Mouse (Mus musculus) heart, adult 8-10 months (tissue): ENCODE data around the gene Paxip1. TPM values are rescaled to one million over a fixed set of nuclear protein-coding genes. Genes with fewer than 3 reads are reported as not detected.

Source experiments
- DNase-seq: peaks from one replicate; pipeline ENCODE4 v3.0.0; 2022; ENCODE audit warnings: low spot score
- total RNA-seq, 4 experiments: library from RNA; stranded (reverse); gene quantifications; 2 replicates each; pipeline ENCODE4 v1.2.4; 2022

The Paxip1 gene
- total RNA-seq, result 10 to 100 TPM; 14.7 to 19.6 (median 17.5) TPM

GRCm38 (mm10) chr5:27791303-27792172 is at the start of gene Paxip1:
Paxip1 (minus strand) TSS chr5:27791691.
- peak; percentile 95 for DNase-seq

- DNase-seq, result no peak
These were observed 46.6 kb upstream of the Paxip1 start for GRCm38 (mm10) chr5:27838061-27838460.

- no peak for DNase-seq
These were observed 43.6 kb upstream of the Paxip1 start for GRCm38 (mm10) chr5:27835096-27835495.

- DNase-seq, result no peak
These were observed 36.5 kb upstream of the Paxip1 start for GRCm38 (mm10) chr5:27827971-27828370.

- no peak for DNase-seq
These were observed 29.7 kb upstream of the Paxip1 start for GRCm38 (mm10) chr5:27821161-27821560.

- DNase-seq, result no peak
These were observed 27.6 kb upstream of the Paxip1 start for GRCm38 (mm10) chr5:27818840-27819672.

GRCm38 (mm10) chr5:27814282-27814681 is 22.8 kb upstream of the Paxip1 start:
- DNase-seq, result no peak

GRCm38 (mm10) chr5:27793923-27794322 is 2.4 kb upstream of the Paxip1 start:
- DNase-seq, result peak; percentile 63

- no peak for DNase-seq
These were observed 1.2 kb upstream of the Paxip1 start for GRCm38 (mm10) chr5:27792531-27793205.

GRCm38 (mm10) chr5:27792173-27792470 is 631 bp upstream of the Paxip1 start:
- DNase-seq, result no peak

- peak; percentile 57 for DNase-seq
These were observed 592 bp downstream of the Paxip1 start for GRCm38 (mm10) chr5:27790910-27791288.

- DNase-seq, result peak; percentile 8
These were observed 1.2 kb downstream of the Paxip1 start for GRCm38 (mm10) chr5:27790086-27790909.

- no peak for DNase-seq
These were observed 1.9 kb downstream of the Paxip1 start for GRCm38 (mm10) chr5:27789586-27789985.

GRCm38 (mm10) chr5:27783381-27783780 is 8.1 kb downstream of the Paxip1 start:
- no peak for DNase-seq

GRCm38 (mm10) chr5:27767948-27768347 is 23.5 kb downstream of the Paxip1 start:
- DNase-seq, result no peak

- DNase-seq, result no peak
These were observed 25.7 kb downstream of the Paxip1 start for GRCm38 (mm10) chr5:27765780-27766179.

- no peak for DNase-seq
These were observed 46.5 kb downstream of the Paxip1 start for GRCm38 (mm10) chr5:27744944-27745343.

- DNase-seq, result no peak
These were observed 52.3 kb downstream of the Paxip1 start for GRCm38 (mm10) chr5:27739216-27739615.

GRCm38 (mm10) chr5:27737168-27737567 is 54.3 kb downstream of the Paxip1 start:
- DNase-seq, result no peak

- no peak for DNase-seq
These were observed 59.1 kb downstream of the Paxip1 start for GRCm38 (mm10) chr5:27732288-27732868.

- DNase-seq, result no peak
These were observed 60.1 kb downstream of the Paxip1 start for GRCm38 (mm10) chr5:27731392-27731791.
